In the genomic region with DNA sequence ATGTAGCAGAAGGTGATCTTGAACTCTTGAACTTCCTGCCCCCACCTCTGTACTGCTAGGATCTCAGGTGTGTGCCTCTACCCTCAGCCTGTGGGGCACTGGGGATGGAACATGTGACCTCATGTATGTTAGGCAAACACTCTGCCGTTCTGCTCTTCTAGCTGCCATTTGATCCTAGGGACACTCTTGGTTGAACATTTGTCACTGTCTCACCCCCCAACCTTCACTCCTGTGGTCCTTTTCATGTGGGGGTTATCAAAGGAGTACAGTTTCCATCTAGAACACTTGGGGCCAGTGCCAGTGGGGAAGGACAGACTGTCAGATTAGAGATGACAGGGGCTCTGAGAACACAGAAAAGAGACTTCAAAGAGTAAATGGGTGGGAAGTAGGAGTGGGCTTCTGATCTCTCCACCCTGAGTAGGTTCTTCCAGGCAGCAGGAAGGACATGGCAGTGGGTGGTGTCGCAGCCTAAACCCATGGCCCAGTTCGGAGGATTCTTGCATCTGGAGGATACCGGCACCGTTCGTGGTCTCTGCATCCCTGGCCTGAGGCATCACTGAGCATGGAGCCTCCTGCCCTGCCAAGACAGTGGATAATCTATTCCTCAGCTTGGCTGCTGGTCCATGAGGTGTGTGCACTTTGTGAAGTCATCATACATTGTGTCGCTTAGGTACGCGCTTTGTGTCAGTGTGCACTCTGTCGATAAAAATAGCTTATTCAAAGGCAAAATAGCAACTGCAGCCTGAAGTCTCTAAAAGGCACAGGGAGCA, we compare ENCODE assay signal across 25 mouse cellular contexts.
DNase-seq lines count a peak whose midpoint lies in the region; ATAC-seq and TF ChIP-seq lines count a peak whose summit lies in the region.
"Had no signal": no experiment of that assay in that cellular context is flagged by ENCODE, and none has a peak within 500 bp of the region (broad histone marks: within the 10 kb centered on the region; RNA-seq: fewer than 3 reads in every experiment).

No protein-coding gene starts in this region.

- DNase-seq in forebrain, embryonic 11.5 days (ENCODE audit: low spot score) = peak; percentile 49
- no peak for DNase-seq in stomach, postnatal 0 days (ENCODE audit: low spot score)
- DNase-seq in adrenal gland, postnatal 10 days = no peak
- DNase-seq: adrenal gland, postnatal 36 days; cerebellum, adult 11 months; cerebellum, adult 9-11 months; gastrocnemius, postnatal 14 days; kidney, adult 18-20 months; kidney, postnatal 25 days; liver, postnatal 0 days; lung, postnatal 36 days had no signal

- 89% methylated on average over 10 of the region's 10 CpGs for WGBS in forebrain, embryonic 11.5 days
- 92% methylated on average over 10 of the region's 10 CpGs for WGBS in forebrain, embryonic 12.5 days
- WGBS in stomach, postnatal 0 days = 72% methylated on average over 10 of the region's 10 CpGs

- H3K36me3 ChIP-seq in forebrain, embryonic 11.5 days (ENCODE audit: control insufficient read depth, insufficient read depth, low read length) = no peaks in the 10 kb centered on the region
- H3K36me3 ChIP-seq in forebrain, embryonic 12.5 days (replicated peaks) = no peaks in the 10 kb centered on the region
- H3K36me3 ChIP-seq in megakaryocyte, embryonic 14.5 days (replicated peaks; ENCODE audit: low read length) = no peaks in the 10 kb centered on the region
- H3K36me3 ChIP-seq in stomach, postnatal 0 days (ENCODE audit: control insufficient read depth, insufficient read depth, low read length) = no peaks in the 10 kb centered on the region
- H3K36me3 ChIP-seq: forebrain, embryonic 10.5 days; heart, embryonic 13.5 days; kidney, embryonic 15.5 days; liver, embryonic 12.5 days; midbrain, embryonic 13.5 days had no signal

- H3K27me3 ChIP-seq in forebrain, embryonic 11.5 days (ENCODE audit: control insufficient read depth, insufficient read depth, low read length) = no peaks in the 10 kb centered on the region
- H3K27me3 ChIP-seq in forebrain, embryonic 12.5 days = no peaks in the 10 kb centered on the region
- H3K27me3 ChIP-seq in megakaryocyte, embryonic 14.5 days (replicated peaks) = peaks cover 12% of the 10 kb centered on the region
- no peaks in the 10 kb centered on the region for H3K27me3 ChIP-seq in stomach, postnatal 0 days (ENCODE audit: control insufficient read depth, insufficient read depth, low read length)
- H3K27me3 ChIP-seq: embryonic facial prominence, embryonic 13.5 days; kidney, embryonic 15.5 days; liver, embryonic 12.5 days; Patski had no signal

- H3K27ac ChIP-seq in forebrain, embryonic 11.5 days (ENCODE audit: low read depth, low read length) = no peak overlapping the region
- no peak overlapping the region for H3K27ac ChIP-seq in forebrain, embryonic 12.5 days
- H3K27ac ChIP-seq in brown adipose tissue, adult 24 weeks (replicated peaks; ENCODE audit: low read depth, low read length) = peak overlapping the region; percentile 24
- H3K27ac ChIP-seq in stomach, postnatal 0 days (replicated peaks) = no peak overlapping the region
- H3K27ac ChIP-seq: embryonic facial prominence, embryonic 13.5 days; forebrain, embryonic 10.5 days; heart, embryonic 13.5 days; kidney, embryonic 15.5 days; layer of hippocampus, adult 2 months; limb, embryonic 13.5 days; liver, embryonic 12.5 days; midbrain, embryonic 13.5 days had no signal

- no peak overlapping the region for H3K9ac ChIP-seq in forebrain, embryonic 11.5 days (ENCODE audit: low read length)
- H3K9ac ChIP-seq in forebrain, embryonic 12.5 days = no peak overlapping the region
- no peak overlapping the region for H3K9ac ChIP-seq in stomach, postnatal 0 days (ENCODE audit: low read length)
- H3K9ac ChIP-seq: embryonic facial prominence, embryonic 13.5 days; heart, embryonic 13.5 days; kidney, embryonic 15.5 days; limb, embryonic 13.5 days; liver, embryonic 12.5 days; liver, postnatal 0 days; midbrain, embryonic 13.5 days had no signal

- no peak overlapping the region for H3K4me2 ChIP-seq in forebrain, embryonic 11.5 days (ENCODE audit: low read depth, low read length, severe bottlenecking)
- H3K4me2 ChIP-seq in forebrain, embryonic 12.5 days = no peak overlapping the region
- no peak overlapping the region for H3K4me2 ChIP-seq in stomach, postnatal 0 days (replicated peaks; ENCODE audit: low read depth)
- H3K4me2 ChIP-seq: embryonic facial prominence, embryonic 13.5 days; heart, embryonic 13.5 days; kidney, embryonic 15.5 days; limb, embryonic 13.5 days; liver, embryonic 12.5 days; midbrain, embryonic 13.5 days had no signal

- ATAC-seq in forebrain, embryonic 11.5 days (replicated peaks; ENCODE audit: low FRiP score) = no peak
- no peak for ATAC-seq in forebrain, embryonic 12.5 days (ENCODE audit: low FRiP score)
- no peak for ATAC-seq in megakaryocyte, adult 5-6 weeks (ENCODE audit: poor library complexity, severe bottlenecking)
- ATAC-seq in stomach, postnatal 0 days (ENCODE audit: low FRiP score, low TSS enrichment) = no peak
- ATAC-seq: hindbrain, embryonic 16.5 days; liver, embryonic 12.5 days; liver, postnatal 0 days; midbrain, embryonic 13.5 days; Patski had no signal

- H3K4me1 ChIP-seq in forebrain, embryonic 11.5 days (replicated peaks; ENCODE audit: control insufficient read depth, insufficient read depth, low read length) = no peaks in the 10 kb centered on the region
- peaks cover 6% of the 10 kb centered on the region; the same call in 1 of the 2 replicates for H3K4me1 ChIP-seq in forebrain, embryonic 12.5 days
- H3K4me1 ChIP-seq in megakaryocyte, embryonic 14.5 days = no peaks in the 10 kb centered on the region
- H3K4me1 ChIP-seq in brown adipose tissue, adult 24 weeks (ENCODE audit: control insufficient read depth, insufficient read depth, insufficient read length, low read length) = peaks cover 4% of the 10 kb centered on the region; the same call in 1 of the 2 replicates
- H3K4me1 ChIP-seq in stomach, postnatal 0 days (replicated peaks; ENCODE audit: control insufficient read depth, insufficient read depth) = 0 out of 2 replicates have a peak, but pooled peaks cover 2% of the 10 kb centered on the region
- H3K4me1 ChIP-seq: liver, embryonic 12.5 days had no signal

- no peak for TF ChIP-seq EP300 in stomach, postnatal 0 days (optimal IDR thresholded peaks at IDR 0.05)

- TF ChIP-seq CTCF in stomach, postnatal 0 days (IDR thresholded peaks at IDR 0.05; ENCODE audit: low read depth) = no peak

- no peak overlapping the region for H3K4me3 ChIP-seq in forebrain, embryonic 11.5 days (ENCODE audit: low read depth, low read length)
- no peak overlapping the region for H3K4me3 ChIP-seq in forebrain, embryonic 12.5 days (replicated peaks)
- H3K4me3 ChIP-seq in megakaryocyte, embryonic 14.5 days (replicated peaks) = peak overlapping the region; percentile 2
- no peak overlapping the region for H3K4me3 ChIP-seq in brown adipose tissue, adult 24 weeks (ENCODE audit: insufficient read depth, low read depth, low read length)
- H3K4me3 ChIP-seq in stomach, postnatal 0 days (ENCODE audit: low read depth, low read length) = no peak overlapping the region
- H3K4me3 ChIP-seq: embryonic facial prominence, embryonic 13.5 days; forebrain, embryonic 10.5 days; heart, embryonic 13.5 days; kidney, embryonic 15.5 days; layer of hippocampus, adult 2 months; limb, embryonic 13.5 days; liver, embryonic 12.5 days; midbrain, embryonic 13.5 days had no signal

- H3K9me3 ChIP-seq in forebrain, embryonic 11.5 days (ENCODE audit: control insufficient read depth, low read length) = no peaks in the 10 kb centered on the region; the same call in 1 of the 2 replicates
- peaks cover 23% of the 10 kb centered on the region for H3K9me3 ChIP-seq in forebrain, embryonic 12.5 days
- peaks cover 51% of the 10 kb centered on the region for H3K9me3 ChIP-seq in megakaryocyte, embryonic 14.5 days
- H3K9me3 ChIP-seq in stomach, postnatal 0 days (ENCODE audit: control insufficient read depth, low read length) = no peaks in the 10 kb centered on the region
